Mouse (Mus musculus): Measurements from ENCODE around the gene Tmem247.

Gene Tmem247

GRCm38 (mm10) chr17:86917048-86917447 is at the start of gene Tmem247:
Tmem247 (plus strand) TSS chr17:86917348.
- in situ Hi-C loops (cut with MboI, MseI): loop anchor here (5.0 to 10.0 kb wide), 2 partner anchors 130 to 648 kb away; no protein-coding TSS in a partner anchor

DNA sequence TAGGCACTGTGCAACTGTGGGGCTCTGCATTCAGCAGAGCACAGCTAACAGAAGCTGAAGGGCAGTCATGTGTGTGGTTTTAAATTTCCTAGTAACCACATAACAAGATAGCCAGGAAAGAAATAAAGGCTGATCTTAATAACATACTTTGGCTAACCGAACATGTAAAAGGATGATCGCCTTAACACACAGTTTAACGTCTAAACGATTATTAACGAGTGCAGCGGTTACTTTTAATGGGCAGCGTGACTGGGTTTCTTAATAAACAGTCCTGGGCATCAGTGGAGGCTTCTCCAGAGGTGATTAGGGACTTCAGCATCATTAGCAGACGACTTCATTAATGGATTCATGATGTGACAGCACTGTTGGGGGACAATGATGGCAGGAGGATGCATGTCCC is 46.6 kb upstream of the Tmem247 start:
- in situ Hi-C loops (cut with MboI, MseI): loop anchor here (5.0 kb wide), 1 partner anchor 33 kb away; no protein-coding TSS in a partner anchor

DNA sequence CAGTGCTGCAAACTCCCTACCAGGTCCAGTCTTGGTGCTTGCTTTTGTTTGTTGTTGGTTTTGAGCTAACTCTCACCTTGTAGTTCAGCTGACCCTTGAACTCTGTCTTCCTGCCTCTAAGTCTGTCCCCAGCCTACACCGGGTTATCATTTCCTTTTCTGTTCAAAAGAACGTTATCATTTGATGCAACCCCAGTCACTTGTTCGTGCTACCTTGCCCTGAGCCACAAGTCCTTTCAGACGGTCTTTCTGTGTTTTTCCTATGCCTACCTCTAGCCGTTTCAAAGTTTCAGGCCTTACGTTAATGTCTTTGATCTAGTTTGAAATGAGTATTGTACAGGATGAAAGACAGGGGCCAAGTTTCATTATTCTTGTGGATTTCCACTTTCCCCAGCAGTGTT is 44.5 kb upstream of the Tmem247 start:
- in situ Hi-C loops (cut with MboI, MseI): loop anchor here (5.0 kb wide), 1 partner anchor 35 kb away; no protein-coding TSS in a partner anchor

DNA sequence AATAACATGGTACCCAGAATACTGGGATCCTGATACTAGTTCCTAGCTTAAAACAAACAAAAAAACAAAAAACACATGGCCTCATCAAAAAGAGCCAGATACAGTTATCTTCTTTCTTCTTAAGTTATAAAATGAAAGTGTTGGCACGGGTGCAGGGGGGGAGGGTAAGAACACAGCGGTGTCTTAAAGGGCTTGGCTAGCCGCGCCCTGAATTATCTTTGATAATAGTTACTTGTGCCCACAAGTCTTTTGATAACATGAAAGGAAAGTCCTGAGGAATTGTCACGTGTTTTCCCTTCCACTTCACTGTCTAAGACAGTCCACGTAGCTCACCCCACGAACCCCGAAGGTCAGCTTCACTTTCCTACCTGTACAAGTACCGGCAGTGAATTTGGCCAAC is 40.2 kb upstream of the Tmem247 start:
- in situ Hi-C loops (cut with MboI, MseI): no loop called here

GRCm38 (mm10) chr17:86877747-86878146 is 39.4 kb upstream of the Tmem247 start:
- in situ Hi-C loops (cut with MboI, MseI): no loop called here

DNA sequence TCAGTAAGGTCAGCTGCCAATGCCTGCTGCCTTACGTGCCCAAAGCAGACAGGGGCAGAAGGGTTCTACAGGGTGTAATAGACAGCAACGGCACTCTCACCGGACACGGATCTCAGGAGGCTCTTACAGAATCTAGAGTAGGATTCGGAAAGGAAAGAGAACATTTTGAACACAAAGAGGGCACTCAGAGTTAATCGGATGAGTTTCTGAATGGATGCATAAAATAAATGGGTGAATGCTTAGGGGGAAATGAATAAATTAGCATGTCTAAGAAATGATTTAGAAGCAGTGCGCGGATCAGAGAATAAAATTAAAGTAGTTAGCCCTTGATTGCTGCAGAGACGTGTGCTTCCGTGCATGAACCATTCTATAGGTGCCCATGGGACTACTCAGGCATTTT is 37.1 kb upstream of the Tmem247 start:
- in situ Hi-C loops (cut with MboI, MseI): no loop called here

DNA sequence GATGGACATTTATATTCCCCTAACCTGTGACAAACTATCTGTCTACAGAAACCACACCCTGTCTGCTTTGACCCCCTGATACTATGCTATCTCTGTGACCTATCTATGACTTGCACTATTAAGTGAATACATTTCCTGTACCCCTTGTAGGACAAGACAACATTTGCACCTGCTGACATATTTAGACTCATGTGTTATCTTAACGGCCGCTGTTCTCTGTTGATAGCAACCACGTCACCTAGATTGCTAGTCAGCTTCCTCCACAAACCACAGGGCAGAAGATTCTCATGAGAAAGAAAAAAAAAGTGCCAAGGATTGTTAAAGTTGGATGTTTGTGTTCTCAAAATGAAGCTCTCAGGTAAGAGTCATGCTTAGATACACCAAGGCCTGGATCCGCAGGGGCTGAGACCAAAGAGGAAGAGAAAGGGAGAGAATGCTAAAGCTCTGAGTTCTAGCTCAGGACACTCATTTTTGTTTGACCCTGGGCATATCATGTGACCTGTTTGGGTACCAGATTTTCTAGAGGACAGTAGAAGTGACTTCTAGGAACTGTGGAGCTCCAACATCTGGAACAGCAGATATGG is 36.6 kb upstream of the Tmem247 start:
- in situ Hi-C loops (cut with MboI, MseI): no loop called here

- in situ Hi-C loops (cut with MboI, MseI): no loop called here
These were observed 22.0 kb upstream of the Tmem247 start for GRCm38 (mm10) chr17:86895191-86895590.

DNA sequence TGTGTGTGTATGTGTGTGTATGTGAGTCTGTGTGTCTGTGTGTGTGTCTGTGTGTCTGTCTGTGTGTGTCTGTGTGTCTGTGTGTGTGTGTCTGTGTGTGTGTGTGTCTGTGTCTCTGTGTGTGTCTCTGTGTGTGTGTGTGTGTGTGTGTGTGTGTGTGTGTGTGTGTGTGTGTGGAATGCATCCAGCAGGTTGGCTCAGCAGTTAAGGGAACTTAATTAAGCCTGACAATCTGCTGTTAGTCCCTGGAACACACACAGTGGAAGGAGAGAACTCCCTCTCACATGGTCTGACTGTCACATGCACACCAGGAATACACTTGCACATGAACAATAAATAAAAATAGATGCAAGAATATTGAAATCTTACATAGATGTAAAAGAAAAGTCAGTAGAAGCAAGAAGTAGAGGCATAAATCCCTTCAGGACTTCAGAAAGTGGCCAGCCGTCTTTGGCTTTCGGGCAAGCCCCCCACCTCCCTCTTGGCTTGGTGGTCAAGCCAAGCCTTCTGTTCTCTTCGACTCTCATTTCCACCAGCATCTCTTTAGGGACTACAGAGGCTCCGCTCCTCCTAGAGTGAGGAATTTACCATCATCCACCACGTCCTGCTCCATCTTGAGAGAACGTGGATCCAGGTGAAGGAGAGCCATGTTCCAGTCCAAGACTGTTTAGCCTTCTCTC is 19.5 kb upstream of the Tmem247 start:
- in situ Hi-C loops (cut with MboI, MseI): no loop called here

GRCm38 (mm10) chr17:86899821-86900220 is 17.3 kb upstream of the Tmem247 start:
- in situ Hi-C loops (cut with MboI, MseI): no loop called here

GRCm38 (mm10) chr17:86900564-86900963 is 16.6 kb upstream of the Tmem247 start:
- in situ Hi-C loops (cut with MboI, MseI): no loop called here

DNA sequence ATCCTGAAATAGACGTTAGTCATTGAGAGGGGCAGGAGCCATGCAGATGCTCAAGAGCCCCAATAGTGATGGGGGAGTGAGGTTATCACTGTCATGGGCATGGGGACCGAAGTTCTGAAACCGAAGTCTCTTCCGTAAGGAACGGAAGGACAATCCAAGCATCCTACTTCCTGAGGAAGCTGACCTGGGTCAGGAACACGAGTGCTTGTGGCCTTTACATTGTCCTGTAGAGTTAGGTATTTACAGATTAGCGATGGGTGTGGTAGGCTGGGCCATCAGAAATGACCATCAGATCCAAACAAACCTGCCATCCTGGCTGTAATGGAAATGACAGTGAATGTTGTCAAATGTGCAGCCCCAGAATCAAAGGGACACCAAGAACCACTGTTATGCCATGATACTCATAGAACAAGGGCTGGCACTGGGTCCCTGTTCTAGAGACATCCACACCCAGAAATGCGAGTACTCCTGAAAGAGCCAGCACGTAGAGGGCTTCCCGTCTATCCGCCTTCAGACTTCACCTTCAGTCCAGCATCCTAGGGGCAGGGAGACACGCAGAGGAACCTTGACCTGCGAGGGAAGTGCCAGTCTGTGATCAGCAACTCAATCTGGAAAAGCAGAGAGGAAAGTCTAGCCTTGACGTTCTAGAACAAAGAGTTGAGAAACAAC is 14.6 kb upstream of the Tmem247 start:
- in situ Hi-C loops (cut with MboI, MseI): no loop called here

GRCm38 (mm10) chr17:86903596-86903995 is 13.6 kb upstream of the Tmem247 start:
- in situ Hi-C loops (cut with MboI, MseI): no loop called here

- in situ Hi-C loops (cut with MboI, MseI): no loop called here
These were observed 12.9 kb upstream of the Tmem247 start for GRCm38 (mm10) chr17:86904206-86904605.

GRCm38 (mm10) chr17:86905297-86906135 is 11.6 kb upstream of the Tmem247 start:
- in situ Hi-C loops (cut with MboI, MseI): loop anchor here (5.0 kb wide), 4 partner anchors 78 to 413 kb away; no protein-coding TSS in a partner anchor

DNA sequence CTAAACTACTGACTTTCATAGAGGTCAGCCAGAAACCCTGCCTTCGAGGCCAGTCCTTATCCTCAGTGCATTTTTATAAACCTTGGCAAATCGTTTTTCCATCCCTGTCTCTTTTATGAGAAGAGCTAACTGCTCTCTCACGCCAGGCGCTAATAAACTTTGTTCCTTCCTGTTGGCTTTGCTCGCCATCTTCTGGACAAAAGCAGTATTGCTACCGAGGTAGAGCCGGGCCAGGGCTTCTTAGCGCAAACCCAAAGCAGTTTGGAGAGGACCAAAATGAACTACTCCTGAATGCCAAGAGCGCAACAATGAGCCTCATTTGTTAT is 11.0 kb upstream of the Tmem247 start:
- in situ Hi-C loops (cut with MboI, MseI): loop anchor here (5.0 kb wide), 4 partner anchors 79 to 414 kb away; no protein-coding TSS in a partner anchor

DNA sequence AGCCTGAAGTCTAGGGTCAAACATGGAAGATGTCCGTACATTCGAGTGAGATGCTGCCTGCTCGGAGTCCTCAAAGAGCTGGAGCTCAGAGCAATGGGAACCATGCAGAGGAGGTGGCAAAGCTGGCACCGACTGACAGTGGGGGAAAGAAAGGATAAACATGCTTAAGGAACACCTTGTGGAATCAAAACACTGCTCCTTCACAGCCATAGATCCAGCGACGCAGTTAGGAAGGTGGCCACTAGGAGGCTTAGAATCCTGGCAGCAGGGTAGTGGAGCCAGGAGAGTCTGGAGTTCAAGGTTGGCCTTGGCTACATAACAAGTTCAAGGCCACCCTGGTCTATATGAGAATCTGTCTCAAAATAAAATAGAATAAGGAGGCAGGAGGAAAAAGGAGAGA is 10.5 kb upstream of the Tmem247 start:
- in situ Hi-C loops (cut with MboI, MseI): loop anchor here (5.0 kb wide), 4 partner anchors 79 to 414 kb away; no protein-coding TSS in a partner anchor

GRCm38 (mm10) chr17:86907092-86907491 is 10.1 kb upstream of the Tmem247 start:
- in situ Hi-C loops (cut with MboI, MseI): loop anchor here (5.0 kb wide), 4 partner anchors 80 to 415 kb away; no protein-coding TSS in a partner anchor

GRCm38 (mm10) chr17:86908316-86908715 is 8.8 kb upstream of the Tmem247 start:
- in situ Hi-C loops (cut with MboI, MseI): loop anchor here (5.0 kb wide), 4 partner anchors 81 to 416 kb away; no protein-coding TSS in a partner anchor

- in situ Hi-C loops (cut with MboI, MseI): loop anchor here (5.0 to 10.0 kb wide), 5 partner anchors 83 to 655 kb away; no protein-coding TSS in a partner anchor
These were observed 7.2 kb upstream of the Tmem247 start for GRCm38 (mm10) chr17:86909733-86910495.

GRCm38 (mm10) chr17:86911261-86911660 is 5.9 kb upstream of the Tmem247 start:
- in situ Hi-C loops (cut with MboI, MseI): loop anchor here (10.0 kb wide), 1 partner anchor 654 kb away; no protein-coding TSS in a partner anchor
